Mouse (Mus musculus) left cerebral cortex, postnatal 4 days (tissue): ENCODE measurements at regions not wholly inside any gene's neighbourhood (a gene's known extent, or its start where the extent isn't known, plus 50 kb on each side); places are given as distances from the start of the nearest gene placed in this dataset.

Experiments
- DNase-seq: peaks from one replicate; pipeline ENCODE4 v3.0.0-alpha.2; 2022
- intact Hi-C: fragments of 180-260 bp; cut with DNase I; formaldehyde crosslinking; loops from one replicate; pipeline ENCODE4 v1.15.1; 2025

DNA sequence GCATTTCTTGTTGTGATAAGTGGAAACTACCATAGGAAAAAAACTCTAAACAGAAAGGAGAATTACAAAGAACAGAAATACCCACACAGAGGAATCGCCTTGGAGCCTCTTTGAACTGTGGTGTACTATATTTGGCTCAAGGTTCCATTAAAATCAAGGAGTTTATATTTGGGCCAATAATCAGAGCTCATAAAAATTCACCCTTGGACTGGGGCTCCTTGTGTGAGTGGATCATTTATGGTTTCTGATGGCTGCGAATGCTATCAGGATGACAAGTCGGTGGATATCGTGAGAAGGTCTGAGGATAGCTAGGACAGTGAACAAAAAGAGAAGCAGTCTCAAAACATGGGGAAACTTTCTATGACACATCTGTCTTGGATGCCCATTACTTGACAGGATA, 92.2 kb upstream of the Klf3 start:
- no peak for DNase-seq
- intact Hi-C loops = no loop called here

DNA sequence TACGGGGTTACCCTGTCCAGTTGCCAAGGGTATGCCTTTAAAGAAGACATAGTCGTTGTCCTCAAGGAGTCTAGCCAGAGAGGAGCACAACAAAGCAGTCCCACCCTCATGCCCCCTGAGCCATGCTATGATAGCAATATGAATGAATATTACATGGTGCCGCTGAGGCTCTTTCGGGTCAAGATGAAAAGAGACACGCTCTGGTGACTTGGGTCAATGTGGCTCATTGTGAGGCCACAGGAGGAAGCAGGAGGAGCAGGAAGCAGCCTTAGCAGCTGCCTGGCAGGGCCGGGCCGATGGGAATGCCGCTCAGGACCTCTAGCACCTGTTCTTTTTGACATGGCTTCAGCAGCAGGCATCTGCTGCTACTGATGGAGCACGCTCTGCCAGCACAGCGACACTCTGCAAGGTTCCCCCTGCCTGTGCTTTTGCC, 89.0 kb upstream of the Klf3 start:
- intact Hi-C loops = no loop called here
- DNase-seq = peak; percentile 78

DNA sequence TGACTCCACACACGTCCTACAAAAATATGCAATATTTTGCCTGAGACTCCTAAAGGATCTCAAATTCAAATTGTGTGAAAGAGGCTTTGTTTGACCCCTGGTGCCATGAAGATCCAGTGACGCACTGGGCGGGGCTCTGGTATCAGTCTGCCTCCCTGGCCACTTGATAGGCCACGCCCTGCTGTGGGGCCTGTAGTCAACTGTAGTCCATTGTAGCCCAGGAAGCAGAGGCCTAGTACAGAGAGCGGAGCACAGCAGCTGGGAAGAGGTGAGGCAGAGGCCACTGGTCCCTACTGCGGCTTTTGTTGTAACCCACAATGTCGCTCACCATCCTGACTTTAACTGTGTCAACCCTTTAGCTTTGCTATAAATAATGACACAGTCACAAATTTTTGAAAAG, 88.5 kb upstream of the Klf3 start:
- DNase-seq = peak; percentile 72
- intact Hi-C loops = no loop called here

DNA sequence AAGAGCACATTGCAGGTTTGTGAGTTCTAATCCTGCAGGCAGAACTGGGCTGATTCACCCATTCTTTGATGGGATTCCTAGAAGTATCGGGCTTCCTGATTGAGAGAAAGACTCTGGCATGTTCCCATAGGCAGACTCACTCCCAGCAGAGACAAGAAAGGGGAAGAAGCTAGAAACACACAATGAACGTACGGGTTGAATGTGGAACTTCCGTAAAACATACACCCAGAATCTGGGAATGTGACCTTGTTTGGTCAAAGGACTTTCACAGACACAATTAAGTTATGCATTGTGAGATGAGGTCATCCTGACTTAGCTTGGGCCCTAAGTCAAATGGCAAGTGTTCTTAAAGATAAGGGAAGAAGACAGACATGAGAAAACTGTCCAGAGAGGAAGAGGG, 86.6 kb upstream of the Klf3 start:
- intact Hi-C loops = no loop called here
- no peak for DNase-seq

DNA sequence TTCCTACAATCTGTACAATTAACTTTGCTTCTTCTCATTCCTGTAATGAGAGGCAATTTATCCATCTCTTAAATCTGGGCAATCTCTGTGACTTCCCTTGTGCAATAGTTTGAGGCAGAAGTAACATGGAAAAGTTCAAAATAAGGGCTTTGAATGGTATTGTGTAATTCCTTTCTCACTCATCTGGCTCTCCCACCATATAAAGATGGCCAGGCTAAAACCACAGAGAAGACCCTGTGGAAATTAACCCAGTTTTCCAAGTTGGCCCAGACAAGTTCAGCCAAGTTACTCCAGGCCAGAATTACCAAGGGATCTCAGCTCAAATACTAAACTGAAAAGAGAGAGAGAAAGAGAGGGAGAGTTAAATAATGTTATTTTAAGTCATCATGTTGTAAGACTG, 81.0 kb upstream of the Klf3 start:
- intact Hi-C loops = no loop called here
- no peak for DNase-seq

DNA sequence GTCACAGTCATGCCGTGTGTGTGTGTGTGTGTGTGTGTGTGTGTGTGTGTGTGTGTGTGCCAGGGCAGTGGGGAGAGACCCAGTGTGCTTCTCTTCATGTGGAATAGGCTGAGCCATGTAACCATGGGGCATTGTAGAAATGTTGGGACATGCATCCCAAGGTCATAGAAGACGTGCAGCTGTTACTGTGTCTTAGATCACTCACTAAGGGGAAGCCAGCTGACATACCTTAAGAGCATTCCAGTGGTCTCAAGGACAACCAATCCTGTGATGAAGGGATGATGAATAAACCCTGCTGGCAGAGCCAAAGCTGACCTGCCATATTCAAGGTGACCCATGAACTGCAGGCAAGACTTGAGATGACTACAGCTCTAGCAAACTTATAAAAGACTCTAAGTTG, 75.3 kb upstream of the Klf3 start:
- intact Hi-C loops = no loop called here
- DNase-seq = no peak

DNA sequence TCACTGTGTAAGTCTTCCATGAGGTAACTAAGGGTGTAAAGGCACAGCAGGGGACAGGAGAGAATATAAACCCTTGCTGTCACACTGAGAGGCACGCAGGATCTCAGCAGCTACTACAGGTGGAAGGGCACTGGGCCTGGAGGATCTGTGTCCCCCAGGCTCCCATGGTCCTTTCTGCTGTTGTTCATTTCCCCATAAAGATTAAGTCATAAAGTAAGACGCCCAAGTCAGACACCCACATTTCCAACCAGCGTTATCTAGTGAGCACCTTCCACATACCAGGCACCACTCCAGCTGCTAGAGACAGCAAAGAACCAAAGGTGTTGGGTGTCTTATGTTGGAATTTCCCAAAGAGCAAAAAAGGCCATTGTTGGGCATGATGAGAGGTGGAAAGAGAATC, 70.8 kb upstream of the Klf3 start:
- DNase-seq = no peak
- intact Hi-C loops = no loop called here

DNA sequence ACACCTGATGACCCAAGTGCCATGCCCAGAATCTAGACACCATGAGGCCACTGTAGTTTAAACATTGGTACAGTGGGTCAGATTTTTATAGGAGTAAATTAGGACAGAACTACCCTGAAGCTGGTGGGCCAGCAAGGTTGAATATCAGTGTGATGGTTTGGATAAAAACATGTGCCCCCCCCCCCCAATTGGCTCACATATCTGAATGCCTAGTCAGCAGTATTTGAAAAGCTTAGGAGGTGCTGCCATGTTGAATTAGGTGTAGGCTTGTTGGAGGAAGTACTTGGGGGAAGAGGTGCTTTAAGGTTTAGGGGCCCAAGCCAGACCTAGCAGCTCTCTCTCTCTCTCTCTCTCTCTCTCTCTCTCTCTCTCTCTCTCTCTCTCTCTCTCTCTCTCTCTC, 66.2 kb upstream of the Klf3 start:
- intact Hi-C loops = no loop called here
- no peak for DNase-seq

DNA sequence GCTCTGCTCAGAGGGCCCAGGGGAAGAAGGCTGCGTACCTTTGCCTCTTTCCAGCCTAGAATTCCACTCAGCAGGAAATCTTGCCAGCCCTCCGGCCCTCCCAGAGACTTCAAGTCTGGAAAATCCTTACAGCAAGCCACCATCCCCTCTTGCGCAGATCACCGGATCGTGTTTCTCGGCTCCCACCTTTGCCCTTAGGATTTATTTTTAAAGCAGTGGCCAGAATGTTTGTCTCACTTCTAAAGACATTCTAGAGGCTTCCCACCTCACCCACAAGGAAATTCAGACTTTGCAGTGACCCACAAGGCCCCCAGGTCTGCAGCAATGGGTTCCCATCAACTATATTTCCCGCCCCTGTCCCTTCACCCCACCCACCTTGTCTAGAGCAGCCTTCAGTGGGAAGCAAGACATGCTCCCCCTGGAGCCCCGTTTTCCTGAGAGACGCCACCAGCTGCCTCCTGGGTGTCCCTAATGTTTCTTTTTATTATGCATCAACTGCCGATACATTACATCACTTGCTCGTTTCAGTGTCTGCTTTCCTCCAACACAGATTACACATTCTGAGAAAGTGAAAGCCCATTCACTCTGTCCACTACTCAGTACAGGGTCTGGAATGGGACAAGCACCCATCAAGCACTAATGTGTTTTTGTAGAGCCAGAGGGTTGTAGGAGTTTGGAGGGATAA, 65.0 kb upstream of the Klf3 start:
- DNase-seq = no peak
- intact Hi-C loops = no loop called here

DNA sequence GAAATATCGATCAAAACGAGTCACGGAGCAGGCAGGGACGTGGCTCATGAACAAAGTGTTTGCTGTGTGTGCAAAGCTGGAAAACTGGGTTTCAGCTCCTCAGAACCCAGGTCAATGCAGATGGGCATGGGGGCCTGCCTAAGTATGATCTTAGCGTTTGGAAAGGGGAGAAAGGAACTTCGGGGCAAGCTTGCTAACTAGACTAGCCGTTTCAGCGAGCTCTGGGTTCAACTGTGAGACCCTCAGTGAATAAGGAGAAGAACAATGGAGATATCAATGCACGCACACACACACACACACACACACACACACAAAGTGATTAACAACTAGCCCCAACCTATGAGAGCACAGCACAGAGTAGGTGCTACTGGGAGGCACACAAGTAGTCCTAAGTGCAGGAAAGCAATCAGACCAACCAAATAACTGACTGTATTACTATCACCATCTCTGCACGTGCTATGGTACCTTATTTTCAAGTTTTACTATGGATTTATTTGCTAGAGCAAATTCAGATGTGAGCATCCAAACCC, 64.3 kb upstream of the Klf3 start:
- intact Hi-C loops = no loop called here

DNA sequence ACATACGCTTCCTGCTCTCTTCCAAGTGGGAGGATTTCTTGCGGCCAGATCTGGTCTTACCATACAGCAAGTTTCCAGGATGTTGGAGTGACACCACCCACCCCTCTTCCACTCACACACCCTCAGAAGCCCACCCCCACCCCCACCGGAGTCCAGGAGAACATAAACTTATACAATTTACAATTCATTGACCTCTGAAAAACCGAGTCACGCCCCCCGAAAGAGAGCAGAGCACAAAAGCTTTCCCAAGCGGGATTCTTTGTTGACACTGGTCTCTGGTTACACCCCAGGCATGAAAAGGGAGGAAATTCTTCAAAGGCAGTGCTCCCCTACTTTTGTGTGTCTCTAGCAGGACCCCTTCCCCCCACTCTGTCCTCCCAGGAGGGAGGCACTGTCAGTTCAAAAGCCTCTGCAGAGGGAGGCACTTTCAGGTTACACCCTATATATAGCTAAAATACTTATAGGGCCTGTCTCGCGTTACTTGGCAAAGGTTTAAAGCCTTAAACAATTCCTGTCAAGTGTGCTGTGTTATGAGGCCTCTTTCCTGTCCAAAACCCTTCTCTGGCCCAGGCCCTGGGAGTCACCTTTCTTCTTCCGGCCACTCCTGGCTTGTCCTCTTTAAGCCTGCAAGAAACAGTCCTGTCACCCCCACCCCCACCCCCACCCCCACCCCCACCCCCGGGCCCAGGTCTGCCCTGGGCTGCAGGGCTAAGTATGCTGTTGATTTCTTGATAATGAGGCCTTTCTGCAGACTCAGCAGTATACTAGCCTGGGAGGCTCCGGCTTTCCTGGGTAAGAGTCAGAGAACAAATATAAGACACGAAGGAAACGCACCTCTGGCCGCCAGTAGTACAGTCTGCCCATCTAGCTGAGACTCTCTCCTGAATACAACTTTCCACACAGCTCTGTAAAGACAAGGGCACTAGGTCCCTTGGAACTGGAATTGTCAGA, 63.6 kb upstream of the Klf3 start:
- no peak for DNase-seq
- intact Hi-C loops = no loop called here

More for the DNA sequence above, 64.3 kb upstream of the Klf3 start:
- DNase-seq = no peak

DNA sequence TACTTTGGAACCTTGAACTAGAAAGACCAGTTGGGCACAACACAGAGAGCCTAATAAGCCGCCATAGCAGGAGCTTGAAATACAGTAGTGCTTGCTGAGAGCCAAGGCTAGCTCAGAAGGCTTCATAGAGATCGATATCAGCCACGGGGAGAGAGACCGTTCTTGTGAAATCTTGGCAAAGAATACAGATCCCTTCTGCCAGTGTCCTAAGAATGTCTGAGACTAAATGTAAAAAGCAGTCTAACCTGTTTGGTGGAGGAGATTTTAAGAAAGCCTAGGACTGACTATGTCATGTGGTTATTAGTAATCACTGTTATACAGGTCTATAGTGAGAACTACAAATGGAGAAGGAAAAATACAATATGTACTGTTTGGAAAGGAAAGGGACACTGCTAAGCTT, 59.1 kb upstream of the Klf3 start:
- no peak for DNase-seq
- intact Hi-C loops = no loop called here

DNA sequence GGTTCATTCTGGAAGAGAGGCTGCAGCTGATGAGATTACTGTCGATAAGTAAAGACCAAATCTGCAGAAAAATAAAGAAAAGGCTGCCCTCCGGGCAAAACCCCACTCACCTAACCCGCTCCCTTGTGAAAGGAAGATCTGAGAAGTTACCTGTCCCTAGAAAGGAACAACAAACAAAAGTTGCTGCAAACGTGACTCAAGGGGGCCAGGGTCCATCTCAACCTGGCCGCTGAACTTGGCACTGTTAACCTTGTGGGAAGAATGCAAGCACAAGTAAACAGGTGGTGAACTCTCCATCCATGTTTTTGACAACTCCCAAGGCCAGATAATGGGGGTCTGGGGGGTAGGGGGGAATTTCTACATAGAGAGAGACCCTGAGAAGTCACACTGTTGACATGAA, 58.7 kb upstream of the Klf3 start:
- intact Hi-C loops = no loop called here
- no peak for DNase-seq

DNA sequence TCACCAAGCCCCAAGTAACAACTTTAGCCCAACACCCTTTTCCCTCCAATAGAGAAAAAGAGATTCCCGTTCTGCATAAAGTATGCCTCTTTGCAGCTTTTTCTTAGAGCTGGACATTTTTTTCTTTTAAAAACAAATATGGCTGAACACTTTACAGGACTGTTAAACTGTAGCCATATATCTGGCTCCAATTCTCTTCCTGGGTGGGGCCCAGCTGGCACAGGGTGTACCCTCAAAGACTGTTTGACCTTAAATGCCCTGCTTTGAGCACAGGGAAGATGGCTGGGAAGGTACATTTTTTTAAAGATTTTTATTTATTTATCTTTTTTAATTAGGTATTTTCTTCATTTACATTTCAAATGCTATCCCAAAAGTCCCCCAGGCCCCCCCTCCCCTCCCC, 55.7 kb upstream of the Klf3 start:
- intact Hi-C loops = no loop called here
- DNase-seq = no peak

DNA sequence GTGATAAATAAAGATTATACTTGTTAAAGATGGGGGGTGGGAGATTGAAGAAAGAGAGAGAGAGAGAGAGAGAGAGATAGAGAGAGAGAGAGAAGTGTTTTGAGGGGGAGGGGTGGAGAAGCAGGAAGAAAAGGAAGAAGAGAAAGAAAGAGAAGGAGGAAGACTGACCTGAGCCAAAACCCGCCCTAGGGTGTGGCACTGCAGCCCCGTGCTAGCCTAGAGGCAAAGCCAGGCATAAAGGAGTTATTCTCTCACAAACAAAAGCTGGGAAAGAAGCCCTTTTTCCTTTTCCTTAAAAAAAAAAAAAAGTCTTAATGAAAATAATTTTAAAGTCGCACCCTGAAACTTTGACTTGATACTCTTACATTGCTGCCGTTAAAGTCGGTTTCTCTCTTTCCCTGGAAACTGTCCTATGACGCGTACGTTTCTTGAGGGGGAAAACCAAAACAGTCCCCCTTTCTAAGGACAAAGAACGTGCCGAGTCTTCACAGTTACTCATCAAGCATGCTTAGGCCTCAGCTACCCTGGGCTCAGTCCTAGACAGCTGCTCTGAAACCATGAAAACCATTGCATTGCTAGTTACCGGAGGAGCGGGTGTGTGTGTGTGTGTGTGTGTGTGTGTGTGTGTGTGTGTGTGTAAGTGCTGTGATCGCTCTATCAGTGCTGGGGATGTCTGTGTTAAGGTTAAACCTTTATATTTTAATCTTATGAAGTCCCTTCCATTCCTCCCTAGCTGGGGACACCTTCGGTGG, 53.6 kb upstream of the Klf3 start:
- intact Hi-C loops = no loop called here
- no peak for DNase-seq

DNA sequence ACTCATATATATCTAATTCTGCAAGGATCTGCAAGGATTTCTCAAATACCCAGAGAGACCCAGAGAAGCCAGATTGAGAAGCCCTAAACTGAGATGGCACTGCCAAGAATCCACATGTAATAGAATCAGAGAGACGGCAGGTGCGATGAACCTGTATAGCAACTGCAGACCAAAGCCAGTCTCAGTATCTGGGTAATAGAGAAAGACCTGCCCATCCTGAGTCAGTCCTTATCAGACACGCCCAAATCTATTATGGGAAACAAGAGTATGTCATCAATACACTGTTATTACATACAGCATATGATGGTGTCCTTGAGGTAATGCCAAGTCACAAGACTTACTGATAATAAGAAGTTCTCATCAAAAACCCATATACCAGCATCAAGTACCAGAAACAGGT, 52.8 kb upstream of the Klf3 start:
- DNase-seq = no peak
- intact Hi-C loops = no loop called here

DNA sequence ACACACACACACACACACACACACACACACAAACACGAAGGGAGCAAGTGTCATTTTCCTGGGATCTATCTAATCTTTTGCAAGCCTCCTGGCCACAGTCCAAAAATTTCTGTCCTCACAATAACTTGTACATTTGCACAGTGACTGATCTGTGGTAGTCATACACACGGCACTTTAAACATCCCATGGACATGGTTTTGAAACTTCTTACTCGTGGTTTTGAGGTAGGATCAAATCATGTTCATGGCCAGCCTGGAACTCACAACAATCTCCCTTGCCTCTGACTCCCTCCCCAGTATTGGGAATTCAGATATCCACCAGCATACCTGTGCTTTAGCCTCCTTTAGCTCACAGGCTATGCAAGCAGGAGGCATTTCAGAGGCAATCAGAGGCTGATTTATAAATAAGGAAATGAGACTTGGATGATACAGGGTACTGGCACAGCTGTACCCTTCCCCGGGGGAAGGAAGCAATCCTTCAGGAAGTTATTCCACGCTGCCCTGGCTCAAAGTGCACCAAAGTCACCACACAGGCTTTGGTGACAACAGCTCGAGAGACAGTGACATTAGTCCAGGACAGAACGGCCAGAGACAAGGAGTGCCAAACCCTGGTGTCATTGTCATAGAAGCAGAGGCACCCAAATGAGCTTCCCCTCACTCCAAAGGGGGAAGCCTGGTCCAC, 52.1 kb upstream of the Klf3 start:
- intact Hi-C loops = no loop called here
- DNase-seq = no peak

DNA sequence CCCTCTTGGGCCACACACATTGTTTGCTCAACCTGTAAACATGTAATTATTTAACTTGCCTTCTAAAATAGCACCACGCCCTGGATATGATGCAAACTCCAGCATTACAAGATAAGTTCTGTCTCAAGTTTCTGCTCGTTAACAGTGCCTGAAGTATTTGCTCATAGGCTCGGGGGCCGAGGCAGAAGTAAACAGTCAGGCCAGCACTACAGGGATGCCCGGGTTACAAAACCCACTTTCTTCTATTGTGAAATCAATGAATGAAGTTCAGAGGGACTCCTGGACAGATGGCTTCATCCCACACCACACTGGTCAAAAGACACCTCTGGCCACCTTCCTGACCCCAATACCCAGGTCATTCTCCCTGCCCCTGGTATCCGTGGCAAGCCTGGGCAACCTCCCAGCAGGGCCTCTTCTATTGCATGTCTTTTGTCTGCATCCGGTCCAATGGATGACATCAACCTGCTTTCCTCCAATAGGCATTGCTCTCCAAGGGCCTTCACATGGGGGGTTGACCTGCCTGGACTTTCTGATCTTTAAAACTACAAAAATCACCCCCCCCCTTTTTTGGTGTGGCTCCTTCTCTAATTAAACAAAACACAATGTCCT, 49.9 kb upstream of the Klf3 start:
- DNase-seq = no peak
- intact Hi-C loops = no loop called here
